Mouse (Mus musculus) midbrain, embryonic 14.5 days (tissue): ENCODE data around the gene Fgfr2. TPM values are rescaled to one million over a fixed set of nuclear protein-coding genes. Genes with fewer than 3 reads are reported as not detected.
"Not testable (repeated sequence)": the region's sequence is repeated elsewhere in the genome, so short reads cannot be mapped to it uniquely, and the experiment has no call there.

Experiments
- ATAC-seq: fragments of 200-750 bp; cut with Nextera tagmentation; 2 replicates; pipeline ENCODE4 v1.8.0; 2017; ENCODE audit warnings: moderate number of reproducible peaks, moderate library complexity; ENCODE audit not compliant: low FRiP score, low TSS enrichment
- DNase-seq: peaks from one replicate; pipeline ENCODE4 v3.0.0-alpha.2; 2015
- H3K27ac ChIP-seq: fragments of 300-500 bp; sonication (generic); replicated peaks from 2 replicates; pipeline ENCODE4 v1.5.1; 2014; ENCODE audit warnings: mild to moderate bottlenecking, low read depth, low read length, moderate library complexity
- H3K27me3 ChIP-seq: fragments of 300-500 bp; sonication (generic); 2 replicates; pipeline ENCODE4 v1.6.1; 2014; ENCODE audit warnings: low read length, control low read depth, mixed read lengths; ENCODE audit not compliant: control insufficient read depth, insufficient read depth
- H3K36me3 ChIP-seq: fragments of 300-500 bp; sonication (generic); 2 replicates; pipeline ENCODE4 v1.6.1; 2014; ENCODE audit warnings: low read length, control low read depth; ENCODE audit not compliant: control insufficient read depth, insufficient read depth
- H3K4me1 ChIP-seq: fragments of 300-500 bp; sonication (generic); 2 replicates; pipeline ENCODE4 v1.6.1; 2014; ENCODE audit warnings: mild to moderate bottlenecking, antibody characterized with exemption, low read length, control low read depth; ENCODE audit not compliant: control insufficient read depth, insufficient read depth
- H3K4me2 ChIP-seq: fragments of 300-500 bp; sonication (generic); 2 replicates; pipeline ENCODE4 v1.6.1; 2014; ENCODE audit warnings: mild to moderate bottlenecking, low read length, moderate library complexity
- H3K4me3 ChIP-seq: fragments of 300-500 bp; sonication (generic); replicated peaks from 2 replicates; pipeline ENCODE4 v1.5.1; 2014; ENCODE audit warnings: low read depth, low read length
- H3K9ac ChIP-seq: fragments of 300-500 bp; sonication (generic); replicated peaks from 2 replicates; pipeline ENCODE4 v1.6.1; 2014; ENCODE audit warnings: mild to moderate bottlenecking, low read length, moderate library complexity
- H3K9me3 ChIP-seq: fragments of 300-500 bp; sonication (generic); 2 replicates; pipeline ENCODE4 v1.6.1; 2016; ENCODE audit warnings: low read length, control low read depth, mixed read lengths; ENCODE audit not compliant: control insufficient read depth
- WGBS: fragments of 180-500 bp; shearing (Covaris S2); extraction: QIAGEN DNeasy Blood & Tissue Kit; methylation state at CpG from one replicate; pipeline ENCODE4 v1.1.7; 2014; 5-methylcytosine and 5-hydroxymethylcytosine counted together
- polyA plus RNA-seq: library from polyadenylated mRNA; unstranded; fragments of >200 nt; fragmentation: Nextera tagmentation; extraction: Ambion mirVana; gene quantifications from 2 replicates; pipeline ENCODE4 v1.2.1, GENCODE M21; 2014

Gene Fgfr2
- polyA plus RNA-seq, 1 experiment from 2014 or later: 28.1 TPM

- Histone ChIP-seq H3K4me2 (no peak overlapping the region), H3K27ac (peak overlapping the region; percentile 87), H3K4me1 (peaks cover 23% of the 10 kb centered on the region), H3K36me3 (no peaks in the 10 kb centered on the region), H3K4me3 (no peak overlapping the region), H3K27me3 (no peaks in the 10 kb centered on the region), H3K9me3 (no peaks in the 10 kb centered on the region), H3K9ac (no peak overlapping the region)
- DNase-seq (peak; percentile 55), ATAC-seq (peak; percentile 51; the same call in 1 of the 2 replicates)
- WGBS: 48% methylated on average over 7 of the region's 7 CpGs
Observed at GRCm38 (mm10) chr7:130668729-130669281, 2454.3 kb downstream of the Fgfr2 start.

GRCm38 (mm10) chr7:130668013-130668412 is 2455.1 kb downstream of the Fgfr2 start:
- ATAC-seq, H3K4me3 ChIP-seq, H3K36me3 ChIP-seq, H3K27me3 ChIP-seq, H3K4me2 ChIP-seq, DNase-seq, H3K27ac ChIP-seq, H3K9me3 ChIP-seq, H3K9ac ChIP-seq: not testable (repeated sequence)
- peaks cover 18% of the 10 kb centered on the region for H3K4me1 ChIP-seq
- 85% methylated on average over 1 of the region's 1 CpGs for WGBS

DNA sequence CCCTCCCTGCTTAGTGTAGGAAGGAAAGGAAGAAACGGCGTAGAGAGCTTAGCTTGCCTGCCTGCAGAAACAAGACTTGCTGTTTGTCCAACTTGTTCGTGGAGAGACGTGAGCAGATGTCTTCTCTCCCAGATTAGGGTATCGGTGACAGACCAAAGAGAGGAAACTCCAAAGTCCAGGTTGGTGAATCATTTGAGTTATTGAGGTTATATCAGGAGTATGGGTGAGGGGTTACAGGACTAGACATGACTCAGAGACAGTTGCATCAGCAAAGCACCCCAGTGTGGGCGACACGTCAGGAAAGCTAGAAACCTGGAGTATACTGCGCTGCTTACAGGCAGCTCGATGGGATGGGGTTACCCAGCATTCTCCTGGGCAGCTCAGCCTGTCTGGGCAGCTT is 2457.8 kb downstream of the Fgfr2 start:
- DNase-seq: no peak
- H3K36me3 ChIP-seq: no peaks in the 10 kb centered on the region
- H3K27me3 ChIP-seq: no peaks in the 10 kb centered on the region
- no peak overlapping the region for H3K9ac ChIP-seq
- 97% methylated on average over 9 of the region's 9 CpGs for WGBS
- no peak overlapping the region for H3K4me2 ChIP-seq
- H3K4me1 ChIP-seq: peaks cover 18% of the 10 kb centered on the region
- H3K27ac ChIP-seq: no peak overlapping the region
- ATAC-seq: no peak
- H3K9me3 ChIP-seq: no peaks in the 10 kb centered on the region
- no peak overlapping the region for H3K4me3 ChIP-seq

- Histone ChIP-seq H3K27me3 (no peaks in the 10 kb centered on the region), H3K27ac (no peak overlapping the region), H3K9ac (no peak overlapping the region), H3K4me3 (no peak overlapping the region), H3K36me3 (no peaks in the 10 kb centered on the region), H3K4me2 (no peak overlapping the region), H3K4me1 (peaks cover 15% of the 10 kb centered on the region), H3K9me3 (no peaks in the 10 kb centered on the region)
- ATAC-seq (no peak), DNase-seq (no peak)
- 90% methylated on average over 5 of the region's 5 CpGs for WGBS
Observed at GRCm38 (mm10) chr7:130664629-130665028, 2458.5 kb downstream of the Fgfr2 start.

DNA sequence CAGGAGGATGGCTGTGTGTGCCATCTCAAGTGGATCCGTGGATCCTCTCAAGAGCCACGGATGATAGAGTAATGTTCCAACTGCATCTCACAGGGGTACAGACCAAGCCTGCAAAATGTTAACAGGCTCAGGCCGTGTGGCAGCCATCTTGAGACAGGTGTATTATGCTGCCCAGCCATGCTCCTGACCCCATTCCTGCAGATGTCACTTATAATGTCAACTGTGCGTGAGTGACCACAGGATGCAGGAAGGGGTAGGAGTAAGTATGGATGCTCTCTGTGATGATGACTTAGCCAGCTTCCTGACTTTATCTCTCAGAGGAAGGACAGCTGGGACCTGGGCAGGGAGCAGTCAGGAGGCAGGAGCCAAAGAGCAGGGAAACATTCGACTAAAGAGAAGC is 2459.1 kb downstream of the Fgfr2 start:
- H3K27ac ChIP-seq: no peak overlapping the region
- no peak for ATAC-seq
- H3K4me3 ChIP-seq: no peak overlapping the region
- H3K27me3 ChIP-seq: no peaks in the 10 kb centered on the region
- no peaks in the 10 kb centered on the region for H3K9me3 ChIP-seq
- H3K36me3 ChIP-seq: no peaks in the 10 kb centered on the region
- peaks cover 10% of the 10 kb centered on the region for H3K4me1 ChIP-seq
- H3K9ac ChIP-seq: no peak overlapping the region
- over 99% methylated on average over 5 of the region's 5 CpGs for WGBS
- no peak for DNase-seq
- no peak overlapping the region for H3K4me2 ChIP-seq

DNA sequence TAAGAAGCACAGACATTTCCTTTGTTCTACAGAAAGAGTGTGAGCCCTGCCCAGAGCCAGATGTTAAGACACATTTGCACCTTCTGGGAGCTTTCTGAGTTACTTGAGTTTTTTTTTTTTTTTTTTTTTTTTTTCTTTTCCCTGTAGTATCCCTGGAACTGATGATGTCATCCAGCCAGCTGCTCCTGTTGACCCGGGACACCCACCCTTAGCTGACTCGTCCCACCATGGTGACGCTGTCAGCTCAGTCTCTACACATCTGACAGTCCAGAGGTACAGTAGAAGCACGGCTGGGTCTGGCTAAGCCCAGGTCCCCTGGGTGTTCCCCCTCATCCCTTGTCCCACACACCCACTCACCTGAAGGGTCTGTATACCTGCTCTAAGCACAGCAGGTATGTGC is 2460.3 kb downstream of the Fgfr2 start:
- H3K4me2 ChIP-seq: no peak overlapping the region
- no peaks in the 10 kb centered on the region for H3K4me1 ChIP-seq
- 58% methylated on average over 4 of the region's 4 CpGs for WGBS
- H3K9me3 ChIP-seq: no peaks in the 10 kb centered on the region
- DNase-seq (no peak), ATAC-seq (no peak)
- H3K4me3 ChIP-seq: no peak overlapping the region
- no peaks in the 10 kb centered on the region for H3K36me3 ChIP-seq
- H3K27ac ChIP-seq: no peak overlapping the region
- no peaks in the 10 kb centered on the region for H3K27me3 ChIP-seq
- no peak overlapping the region for H3K9ac ChIP-seq

DNA sequence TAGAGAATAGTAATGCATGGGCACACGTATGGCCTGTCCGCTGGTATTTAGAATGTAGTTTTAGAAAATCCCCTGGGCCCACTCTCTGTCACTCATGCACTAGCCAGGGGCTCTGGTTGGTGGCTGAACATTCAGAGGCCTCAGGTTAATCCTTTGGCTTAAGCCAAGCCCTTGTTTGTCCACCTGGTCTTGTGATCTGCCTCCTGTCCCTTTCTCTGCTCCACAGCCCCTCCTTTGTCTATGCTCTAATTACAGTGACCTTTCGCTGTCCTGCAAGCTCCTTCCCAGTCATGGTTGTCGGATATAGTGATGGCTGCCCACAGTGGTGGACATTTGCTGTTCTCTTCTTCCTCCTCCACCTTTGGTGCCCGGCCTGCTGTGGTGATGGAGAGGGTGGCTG is 2460.9 kb downstream of the Fgfr2 start:
- Histone ChIP-seq H3K9ac (no peak overlapping the region), H3K27ac (no peak overlapping the region), H3K36me3 (no peaks in the 10 kb centered on the region), H3K9me3 (no peaks in the 10 kb centered on the region), H3K4me1 (no peaks in the 10 kb centered on the region), H3K27me3 (no peaks in the 10 kb centered on the region), H3K4me2 (no peak overlapping the region), H3K4me3 (no peak overlapping the region)
- ATAC-seq (no peak), DNase-seq (no peak)
- 41% methylated on average over 5 of the region's 5 CpGs for WGBS

DNA sequence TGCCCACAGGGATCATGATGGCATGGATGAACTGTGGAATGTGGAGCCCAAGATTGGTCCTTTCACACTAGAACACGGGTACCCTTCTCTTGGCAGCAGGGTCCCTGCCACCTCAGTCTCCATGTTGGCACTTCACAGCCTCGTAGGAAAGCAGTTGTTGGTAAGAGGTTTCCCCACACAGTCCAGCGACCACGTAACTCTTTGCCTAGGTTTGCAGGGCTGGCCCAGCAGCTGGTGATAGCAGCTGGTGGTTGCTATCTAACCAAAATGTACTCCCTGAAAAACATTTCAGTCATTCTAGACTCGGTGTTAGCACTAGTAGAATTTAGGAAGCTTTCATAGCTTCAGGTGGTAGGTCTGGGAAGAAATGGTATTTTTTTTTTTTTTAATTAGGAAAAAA is 2464.0 kb downstream of the Fgfr2 start:
- H3K9me3 ChIP-seq: no peaks in the 10 kb centered on the region
- H3K27ac ChIP-seq: no peak overlapping the region
- no peak for ATAC-seq
- H3K9ac ChIP-seq: no peak overlapping the region
- no peak overlapping the region for H3K4me2 ChIP-seq
- 95% methylated on average over 5 of the region's 5 CpGs for WGBS
- H3K4me1 ChIP-seq: peaks cover 2% of the 10 kb centered on the region; the same call in 1 of the 2 replicates
- no peak overlapping the region for H3K4me3 ChIP-seq
- H3K27me3 ChIP-seq: no peaks in the 10 kb centered on the region
- no peak for DNase-seq
- H3K36me3 ChIP-seq: no peaks in the 10 kb centered on the region

DNA sequence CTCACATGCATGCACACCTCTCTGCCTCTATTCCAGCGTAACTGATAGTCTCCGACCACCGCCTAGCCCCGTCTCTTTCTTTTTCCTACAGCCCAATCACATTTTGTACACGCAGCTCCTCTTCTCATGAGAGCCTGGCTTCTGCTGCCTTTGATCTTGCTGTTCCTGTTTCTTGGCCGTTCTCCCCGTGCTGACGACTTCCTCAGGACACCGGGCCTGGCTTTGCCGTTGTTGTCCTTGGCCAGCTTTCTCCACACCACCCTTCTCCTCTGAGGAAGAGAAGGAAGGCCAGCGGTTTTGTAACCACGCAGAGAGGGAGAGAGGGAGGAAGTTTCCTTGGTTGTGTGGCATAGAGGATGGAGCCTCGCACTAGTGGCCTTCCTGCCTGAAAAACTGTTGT is 2465.4 kb downstream of the Fgfr2 start:
- Histone ChIP-seq H3K9ac (no peak overlapping the region), H3K27ac (no peak overlapping the region), H3K4me2 (no peak overlapping the region), H3K36me3 (no peaks in the 10 kb centered on the region), H3K4me3 (no peak overlapping the region), H3K4me1 (peaks cover 6% of the 10 kb centered on the region), H3K27me3 (no peaks in the 10 kb centered on the region), H3K9me3 (no peaks in the 10 kb centered on the region)
- ATAC-seq: no peak
- 88% methylated on average over 13 of the region's 13 CpGs for WGBS
- no peak for DNase-seq
